Mouse (Mus musculus) lung, embryonic 16.5 days (tissue): ENCODE results near the gene Zfp697. TPM values are rescaled to one million over a fixed set of nuclear protein-coding genes. Genes with fewer than 3 reads are reported as not detected.

Source experiments
- polyA plus RNA-seq: library from polyadenylated mRNA; unstranded; fragments of >200 nt; fragmentation: Nextera tagmentation; extraction: Ambion mirVana; gene quantifications from 2 replicates; pipeline ENCODE4 v1.2.1, GENCODE M21; 2015

Gene Zfp697
- polyA plus RNA-seq, 1 experiment from 2014 or later: 7.1 TPM

Other genes starting within 250 kb of the Zfp697 start
- gene Adam30, start 221.8 kb upstream of the Zfp697 start, polyA plus RNA-seq: not detected in 2 replicates
- not detected in 2 replicates for gene Reg4, start 160.3 kb upstream of the Zfp697 start, polyA plus RNA-seq
- 5.7 and 9.4 TPM in 2 replicates for gene Hmgcs2, start 102.0 kb upstream of the Zfp697 start, polyA plus RNA-seq
- gene Phgdh, start 42.5 kb upstream of the Zfp697 start, polyA plus RNA-seq: 159 and 162 TPM in 2 replicates
- not detected in 2 replicates for gene Gm4450, start 74.7 kb downstream of the Zfp697 start, polyA plus RNA-seq
- not detected in 2 replicates for gene Hsd3b4, start 128.1 kb downstream of the Zfp697 start, polyA plus RNA-seq
- gene Gm10681, start 206.3 kb downstream of the Zfp697 start, polyA plus RNA-seq: not detected in 2 replicates
- gene Hsd3b5, start 247.8 kb downstream of the Zfp697 start, polyA plus RNA-seq: not detected in 2 replicates